Mouse (Mus musculus) urinary bladder, adult 18-20 months (tissue): ENCODE measurements around the gene Reg3b.
"Not testable (repeated sequence)": the region's sequence is repeated elsewhere in the genome, so short reads cannot be mapped to it uniquely, and the experiment has no call there.

Source experiments
- DNase-seq, 2 experiments: peaks; one replicate each; pipeline ENCODE4 v3.0.0; 2022; ENCODE audit warnings: low spot score in 2 of 2, mixed read lengths in 2 of 2

Gene Reg3b

GRCm38 (mm10) chr6:78370357-78370756 lies at the start of gene Reg3b:
Reg3b (plus strand) TSS chr6:78370657.
- no peak for DNase-seq

- DNase-seq = no peak
These were observed 42.7 kb upstream of the Reg3b start for GRCm38 (mm10) chr6:78327798-78328197.

- no peak for DNase-seq
These were observed 41.3 kb upstream of the Reg3b start for GRCm38 (mm10) chr6:78329166-78329565.

GRCm38 (mm10) chr6:78331919-78332569 lies 38.4 kb upstream of the Reg3b start:
- DNase-seq = no peak

GRCm38 (mm10) chr6:78340296-78340695 lies 30.2 kb upstream of the Reg3b start:
- DNase-seq = no peak

GRCm38 (mm10) chr6:78341689-78342088 lies 28.8 kb upstream of the Reg3b start:
- DNase-seq = no peak

- no peak for DNase-seq
These were observed 8.4 kb upstream of the Reg3b start for GRCm38 (mm10) chr6:78361971-78362563.

GRCm38 (mm10) chr6:78378765-78379164 lies 8.3 kb downstream of the Reg3b start, which contains the start of gene Reg3d:
Reg3d (minus strand) TSS chr6:78378865.
- no peak for DNase-seq

GRCm38 (mm10) chr6:78380409-78380808 lies 10.0 kb downstream of the Reg3b start, which contains the start of gene Reg3a:
Reg3a (plus strand) TSS chr6:78380709.
- no peak for DNase-seq

GRCm38 (mm10) chr6:78385609-78386008 lies 15.2 kb downstream of the Reg3b start:
- no peak for DNase-seq

- not testable (repeated sequence) for DNase-seq
These were observed 24.9 kb downstream of the Reg3b start, which contains the start of gene Reg2 for GRCm38 (mm10) chr6:78395323-78395722. Reg2 (plus strand) TSS chr6:78395623.

GRCm38 (mm10) chr6:78422411-78422810 lies 52.0 kb downstream of the Reg3b start, which contains the start of gene Reg1:
Reg1 (plus strand) TSS chr6:78422711.
- DNase-seq = not testable (repeated sequence)
